Mouse (Mus musculus): ENCODE results near the gene Sirt2.

DNA sequence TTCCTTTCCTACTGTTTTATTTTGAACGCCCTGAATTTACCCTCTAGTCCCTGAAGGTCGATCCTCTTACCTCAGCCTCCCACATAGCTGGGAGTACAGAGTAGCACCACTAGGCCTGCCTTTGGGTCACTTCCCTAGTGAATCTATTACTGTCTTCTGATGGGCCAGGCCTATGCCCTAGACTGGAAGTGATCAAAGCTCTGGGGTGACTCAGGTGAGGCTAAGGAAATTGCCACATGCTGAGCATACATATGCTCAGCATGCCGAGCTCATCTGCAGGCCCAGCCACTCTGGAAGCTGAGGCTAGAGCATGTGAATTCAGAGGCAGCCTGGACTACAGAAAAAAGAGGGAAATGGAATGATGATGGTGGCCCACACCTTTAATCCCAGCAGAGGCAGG, 6.6 kb downstream of the Sirt2 start:
- TF ChIP-seq CTCF (IDR thresholded peaks at IDR 0.05; ENCODE audit: low read depth, low read length) (no peak), TAL1 (conservative IDR thresholded peaks at IDR 0.05; ENCODE audit: low read depth, low read length) (no peak)

All from G1E (cell line).